Mouse (Mus musculus) E14TG2a.4 (cell line): ENCODE results near the gene Anapc15-ps.

ENCODE experiments used
- NANOG ChIP-seq: IDR thresholded peaks from 2 replicates; pipeline ENCODE4 v1.6.1; 2014; ENCODE audit warnings: borderline replicate concordance, low read length, mixed read lengths
- POU5F1 ChIP-seq: IDR thresholded peaks from 2 replicates; pipeline ENCODE4 v1.6.1; 2014; ENCODE audit warnings: low read length, borderline replicate concordance

DNA sequence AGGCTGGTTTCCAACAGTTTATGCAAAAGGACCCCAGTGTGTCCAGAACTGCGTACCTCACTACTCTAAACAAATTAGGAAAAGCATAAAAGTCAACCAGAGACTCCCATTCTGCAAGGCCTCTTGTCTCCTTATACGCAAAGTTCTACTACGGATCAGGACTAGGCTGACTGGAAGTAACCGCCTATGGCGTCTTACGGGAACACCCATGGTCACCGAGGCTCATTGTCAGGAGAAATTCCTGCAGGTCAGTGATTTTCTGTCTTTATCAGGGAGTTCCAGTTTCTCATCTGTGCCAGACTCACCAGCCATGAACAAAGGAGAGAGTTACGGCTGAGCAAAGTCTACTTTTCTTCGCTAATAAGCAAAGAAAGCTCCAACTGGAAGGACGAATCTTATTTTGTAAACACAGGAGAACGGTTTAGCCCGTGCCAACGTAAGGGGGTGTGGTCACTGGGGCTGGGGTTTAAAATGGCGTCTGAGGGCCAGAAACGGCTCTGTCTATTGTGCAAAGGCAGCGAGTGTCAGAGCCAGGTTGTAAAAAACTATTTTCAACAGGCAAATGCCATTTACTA lies 43.9 kb upstream of the Anapc15-ps start:
- TF ChIP-seq NANOG (no peak), POU5F1 (no peak)
